Mouse (Mus musculus): Measurements from ENCODE around the gene Iqsec1. TPM values are rescaled to one million over a fixed set of nuclear protein-coding genes. Genes with fewer than 3 reads are reported as not detected.

Gene Iqsec1
- polyA plus RNA-seq, 1 experiment from 2014 or later, result 33.4 TPM

DNA sequence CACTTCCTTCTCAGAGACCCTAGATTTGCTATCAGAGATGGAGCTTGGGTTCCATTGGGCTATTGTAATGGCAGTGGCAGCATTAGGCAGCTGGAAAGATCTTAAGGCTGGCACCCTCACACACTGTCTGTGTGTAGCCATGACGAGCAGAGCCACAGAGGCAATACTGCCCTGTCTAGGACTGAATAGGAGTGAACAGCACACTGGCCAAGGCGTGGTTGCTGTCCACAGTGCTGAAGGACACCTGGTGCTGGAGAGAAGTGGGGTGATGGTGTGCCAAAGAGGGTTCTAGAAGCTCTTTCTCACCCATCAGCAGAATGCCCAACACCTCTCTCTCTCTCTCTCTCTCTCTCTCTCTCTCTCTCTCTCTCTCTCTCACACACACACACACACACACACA is 136.1 kb downstream of the Iqsec1 start:
- no peak overlapping the region for H3K9ac ChIP-seq (replicated peaks; ENCODE audit: low read depth, low read length)
- 29% methylated on average over 2 of the region's 2 CpGs for WGBS
- no peak overlapping the region for H3K4me3 ChIP-seq (ENCODE audit: low read depth, low read length)
- no peak overlapping the region for H3K27ac ChIP-seq (ENCODE audit: low read depth, low read length)
- no peak overlapping the region for H3K4me2 ChIP-seq (ENCODE audit: low read depth, low read length)
- H3K4me1 ChIP-seq (ENCODE audit: control insufficient read depth, insufficient read depth, low read length), result 0 out of 2 replicates have a peak, but pooled peaks cover 5% of the 10 kb centered on the region
- ATAC-seq (ENCODE audit: low read depth), result no peak
- no peaks in the 10 kb centered on the region for H3K27me3 ChIP-seq (ENCODE audit: control insufficient read depth, insufficient read depth, low read length)
- H3K9me3 ChIP-seq (ENCODE audit: control insufficient read depth, low read length), result no peaks in the 10 kb centered on the region
- H3K36me3 ChIP-seq (ENCODE audit: control insufficient read depth, insufficient read depth, low read length), result no peaks in the 10 kb centered on the region

GRCm38 (mm10) chr6:90848068-90848467 is 140.4 kb downstream of the Iqsec1 start:
- no peaks in the 10 kb centered on the region for H3K27me3 ChIP-seq (ENCODE audit: control insufficient read depth, insufficient read depth, low read length)
- H3K27ac ChIP-seq (ENCODE audit: low read depth, low read length), result no peak overlapping the region
- no peaks in the 10 kb centered on the region for H3K36me3 ChIP-seq (ENCODE audit: control insufficient read depth, insufficient read depth, low read length)
- 23% methylated on average over 1 of the region's 1 CpGs for WGBS
- H3K9ac ChIP-seq (replicated peaks; ENCODE audit: low read depth, low read length), result no peak overlapping the region
- H3K4me2 ChIP-seq (ENCODE audit: low read depth, low read length), result no peak overlapping the region
- ATAC-seq (ENCODE audit: low read depth), result no peak
- 0 out of 2 replicates have a peak, but pooled peaks cover 5% of the 10 kb centered on the region for H3K4me1 ChIP-seq (ENCODE audit: control insufficient read depth, insufficient read depth, low read length)
- no peaks in the 10 kb centered on the region for H3K9me3 ChIP-seq (ENCODE audit: control insufficient read depth, low read length)
- no peak overlapping the region for H3K4me3 ChIP-seq (ENCODE audit: low read depth, low read length)

DNA sequence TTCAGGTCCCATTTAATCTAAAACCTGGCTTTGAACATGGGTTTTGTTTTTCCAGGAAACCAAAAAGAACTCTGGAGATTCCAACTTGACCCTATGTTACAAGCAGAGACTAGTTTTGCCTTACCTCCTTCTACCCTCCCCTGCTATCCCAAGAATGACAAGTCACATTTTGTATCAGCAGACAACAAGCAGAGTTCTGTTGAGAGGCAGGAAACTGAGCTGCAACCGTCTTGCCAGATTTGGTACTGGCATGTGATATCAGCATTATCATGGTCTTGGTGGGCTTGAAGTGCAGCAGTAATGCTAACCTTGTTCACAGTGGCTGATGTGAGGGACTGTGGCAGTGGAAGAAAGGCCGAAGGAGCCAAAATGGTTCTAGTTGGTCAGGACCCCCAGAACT is 141.0 kb downstream of the Iqsec1 start:
- H3K4me1 ChIP-seq (ENCODE audit: control insufficient read depth, insufficient read depth, low read length), result 0 out of 2 replicates have a peak, but pooled peaks cover 5% of the 10 kb centered on the region
- H3K9me3 ChIP-seq (ENCODE audit: control insufficient read depth, low read length), result no peaks in the 10 kb centered on the region
- WGBS, result 93% methylated on average over 2 of the region's 2 CpGs
- H3K9ac ChIP-seq (replicated peaks; ENCODE audit: low read depth, low read length), result no peak overlapping the region
- H3K4me2 ChIP-seq (ENCODE audit: low read depth, low read length), result no peak overlapping the region
- no peaks in the 10 kb centered on the region for H3K36me3 ChIP-seq (ENCODE audit: control insufficient read depth, insufficient read depth, low read length)
- no peak for ATAC-seq (ENCODE audit: low read depth)
- H3K27ac ChIP-seq (ENCODE audit: low read depth, low read length), result no peak overlapping the region
- H3K27me3 ChIP-seq (ENCODE audit: control insufficient read depth, insufficient read depth, low read length), result no peaks in the 10 kb centered on the region
- no peak overlapping the region for H3K4me3 ChIP-seq (ENCODE audit: low read depth, low read length)

DNA sequence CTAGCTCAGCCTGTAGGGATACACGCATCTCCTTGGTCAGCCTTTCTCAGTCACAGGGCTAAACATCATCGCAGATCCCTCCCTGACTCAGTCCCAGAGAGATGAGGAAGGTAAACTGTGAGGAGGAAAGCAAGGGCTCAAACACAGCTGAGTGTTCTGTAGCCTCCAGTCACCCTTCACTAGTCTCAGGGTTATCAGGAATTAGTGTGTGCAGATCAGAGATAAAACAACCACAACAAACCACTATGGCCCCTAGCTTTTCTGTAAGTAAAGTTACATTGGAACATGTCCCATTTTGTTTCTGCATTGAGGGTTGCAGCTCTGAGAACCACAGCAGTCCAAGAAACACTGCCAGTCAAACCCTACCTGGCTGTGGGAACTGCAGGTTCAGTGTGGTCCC is 148.5 kb downstream of the Iqsec1 start:
- Histone ChIP-seq H3K4me2 (ENCODE audit: low read depth, low read length) (no peak overlapping the region), H3K27me3 (ENCODE audit: control insufficient read depth, insufficient read depth, low read length) (no peaks in the 10 kb centered on the region), H3K9me3 (ENCODE audit: control insufficient read depth, low read length) (no peaks in the 10 kb centered on the region), H3K9ac (replicated peaks; ENCODE audit: low read depth, low read length) (no peak overlapping the region), H3K27ac (ENCODE audit: low read depth, low read length) (no peak overlapping the region), H3K4me1 (ENCODE audit: control insufficient read depth, insufficient read depth, low read length) (no peaks in the 10 kb centered on the region), H3K4me3 (ENCODE audit: low read depth, low read length) (no peak overlapping the region), H3K36me3 (ENCODE audit: control insufficient read depth, insufficient read depth, low read length) (no peaks in the 10 kb centered on the region)
- 97% methylated on average over 2 of the region's 2 CpGs for WGBS
- ATAC-seq (ENCODE audit: low read depth), result no peak

DNA sequence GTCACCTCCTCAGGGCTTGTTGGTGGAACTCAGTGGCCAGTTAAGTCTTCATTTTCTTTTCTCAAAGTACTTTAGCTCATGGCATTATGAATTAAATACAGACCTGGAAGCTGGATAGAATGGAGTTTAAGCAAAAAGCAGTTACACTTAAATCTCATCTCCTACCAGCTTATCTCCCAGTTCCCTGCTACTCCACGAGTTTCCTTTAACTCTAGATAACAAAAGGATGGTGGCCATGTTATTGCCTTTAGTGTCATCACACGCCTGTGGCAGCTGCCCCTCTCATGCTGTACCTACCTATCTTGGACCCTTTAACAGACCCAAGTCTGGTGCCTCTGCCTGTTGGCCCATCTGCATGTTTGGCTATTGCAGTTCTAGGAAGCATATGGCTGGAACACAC is 151.7 kb downstream of the Iqsec1 start:
- Histone ChIP-seq H3K4me2 (ENCODE audit: low read depth, low read length) (no peak overlapping the region), H3K4me1 (ENCODE audit: control insufficient read depth, insufficient read depth, low read length) (no peaks in the 10 kb centered on the region), H3K27ac (ENCODE audit: low read depth, low read length) (no peak overlapping the region), H3K9ac (replicated peaks; ENCODE audit: low read depth, low read length) (no peak overlapping the region), H3K36me3 (ENCODE audit: control insufficient read depth, insufficient read depth, low read length) (no peaks in the 10 kb centered on the region), H3K4me3 (ENCODE audit: low read depth, low read length) (no peak overlapping the region), H3K9me3 (ENCODE audit: control insufficient read depth, low read length) (no peaks in the 10 kb centered on the region), H3K27me3 (ENCODE audit: control insufficient read depth, insufficient read depth, low read length) (no peaks in the 10 kb centered on the region)
- WGBS, result 49% methylated on average over 2 of the region's 2 CpGs
- ATAC-seq (ENCODE audit: low read depth), result no peak

- no peaks in the 10 kb centered on the region for H3K27me3 ChIP-seq (ENCODE audit: control insufficient read depth, insufficient read depth, low read length)
- no peaks in the 10 kb centered on the region for H3K4me1 ChIP-seq (ENCODE audit: control insufficient read depth, insufficient read depth, low read length)
- H3K27ac ChIP-seq (ENCODE audit: low read depth, low read length), result no peak overlapping the region
- no peaks in the 10 kb centered on the region for H3K9me3 ChIP-seq (ENCODE audit: control insufficient read depth, low read length)
- no peaks in the 10 kb centered on the region for H3K36me3 ChIP-seq (ENCODE audit: control insufficient read depth, insufficient read depth, low read length)
- no peak overlapping the region for H3K9ac ChIP-seq (replicated peaks; ENCODE audit: low read depth, low read length)
- 90% methylated on average over 6 of the region's 6 CpGs for WGBS
- H3K4me2 ChIP-seq (ENCODE audit: low read depth, low read length), result no peak overlapping the region
- no peak for ATAC-seq (ENCODE audit: low read depth)
- no peak overlapping the region for H3K4me3 ChIP-seq (ENCODE audit: low read depth, low read length)
Observed at GRCm38 (mm10) chr6:90829536-90829935, 158.9 kb downstream of the Iqsec1 start.

DNA sequence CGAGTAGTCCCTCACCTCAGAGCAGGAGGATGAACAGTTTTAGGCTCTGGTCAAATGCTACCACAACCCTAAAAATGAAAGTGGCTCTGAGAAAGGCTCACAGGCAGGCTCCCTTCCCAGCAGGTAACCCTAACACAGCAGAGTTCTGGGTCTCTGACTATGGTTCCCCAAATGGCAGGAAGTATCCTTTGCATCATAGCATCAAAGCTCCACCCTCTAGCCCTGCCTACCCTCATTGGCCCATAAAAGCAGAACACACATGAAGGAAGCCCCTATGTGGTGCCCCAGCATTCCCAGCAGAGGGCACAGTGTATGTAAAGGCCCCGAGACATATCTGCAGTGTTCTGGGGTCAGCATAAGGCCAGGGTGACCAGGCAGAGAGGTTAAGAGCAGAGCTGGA is 163.4 kb downstream of the Iqsec1 start:
- Histone ChIP-seq H3K9ac (replicated peaks; ENCODE audit: low read depth, low read length) (no peak overlapping the region), H3K27ac (ENCODE audit: low read depth, low read length) (no peak overlapping the region), H3K4me2 (ENCODE audit: low read depth, low read length) (no peak overlapping the region), H3K4me3 (ENCODE audit: low read depth, low read length) (no peak overlapping the region), H3K4me1 (ENCODE audit: control insufficient read depth, insufficient read depth, low read length) (no peaks in the 10 kb centered on the region; the same call in 1 of the 2 replicates), H3K27me3 (ENCODE audit: control insufficient read depth, insufficient read depth, low read length) (no peaks in the 10 kb centered on the region), H3K36me3 (ENCODE audit: control insufficient read depth, insufficient read depth, low read length) (no peaks in the 10 kb centered on the region), H3K9me3 (ENCODE audit: control insufficient read depth, low read length) (no peaks in the 10 kb centered on the region)
- 75% methylated on average over 2 of the region's 2 CpGs for WGBS
- no peak for ATAC-seq (ENCODE audit: low read depth)

GRCm38 (mm10) chr6:90823322-90823721 is 165.2 kb downstream of the Iqsec1 start:
- H3K9me3 ChIP-seq (ENCODE audit: control insufficient read depth, low read length), result no peaks in the 10 kb centered on the region
- no peak overlapping the region for H3K9ac ChIP-seq (replicated peaks; ENCODE audit: low read depth, low read length)
- no peak overlapping the region for H3K4me3 ChIP-seq (ENCODE audit: low read depth, low read length)
- 6% methylated on average over 4 of the region's 4 CpGs for WGBS
- peak; percentile 36; the same call in 1 of the 2 replicates for ATAC-seq (ENCODE audit: low read depth)
- H3K27ac ChIP-seq (ENCODE audit: low read depth, low read length), result peak overlapping the region; percentile 2; the same call in 1 of the 2 replicates
- no peaks in the 10 kb centered on the region for H3K27me3 ChIP-seq (ENCODE audit: control insufficient read depth, insufficient read depth, low read length)
- H3K4me1 ChIP-seq (ENCODE audit: control insufficient read depth, insufficient read depth, low read length), result no peaks in the 10 kb centered on the region; the same call in 1 of the 2 replicates
- no peak overlapping the region for H3K4me2 ChIP-seq (ENCODE audit: low read depth, low read length)
- no peaks in the 10 kb centered on the region for H3K36me3 ChIP-seq (ENCODE audit: control insufficient read depth, insufficient read depth, low read length)

DNA sequence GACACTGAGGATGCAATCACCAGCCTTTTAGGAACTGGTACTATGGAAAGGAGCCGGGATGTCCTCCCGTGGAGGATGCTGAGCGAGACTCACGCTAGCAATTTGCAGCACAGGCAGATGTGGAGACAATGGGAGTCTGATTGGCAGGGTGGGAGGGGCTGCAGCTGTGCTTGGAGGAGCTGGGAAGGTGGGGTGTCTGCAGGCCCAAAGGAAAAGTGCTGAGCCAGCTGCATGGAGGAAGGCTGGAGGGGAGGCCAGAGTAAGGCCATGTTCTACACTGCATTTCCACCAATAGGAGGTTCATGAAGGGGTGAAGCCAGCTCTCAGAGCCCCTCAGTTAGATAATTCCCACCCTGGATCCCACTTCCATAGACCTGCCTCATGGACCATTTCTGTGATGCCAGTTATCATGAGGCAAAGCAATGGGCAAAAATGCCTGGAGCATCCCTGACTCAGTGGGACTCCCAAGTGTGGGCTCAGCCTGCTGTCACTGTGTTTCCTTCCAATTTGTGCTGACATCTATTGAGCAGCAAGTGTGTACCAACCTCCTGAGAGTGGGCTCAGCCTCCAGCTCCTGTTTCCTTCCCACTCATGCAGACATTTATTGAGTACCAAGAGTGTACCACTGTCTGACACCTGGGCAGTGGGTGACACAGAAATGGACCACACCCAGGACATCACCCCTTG is 166.4 kb downstream of the Iqsec1 start:
- no peak overlapping the region for H3K9ac ChIP-seq (replicated peaks; ENCODE audit: low read depth, low read length)
- H3K4me3 ChIP-seq (ENCODE audit: low read depth, low read length), result no peak overlapping the region
- H3K27ac ChIP-seq (ENCODE audit: low read depth, low read length), result no peak overlapping the region
- no peaks in the 10 kb centered on the region for H3K9me3 ChIP-seq (ENCODE audit: control insufficient read depth, low read length)
- WGBS, result 27% methylated on average over 4 of the region's 4 CpGs
- no peak overlapping the region for H3K4me2 ChIP-seq (ENCODE audit: low read depth, low read length)
- H3K4me1 ChIP-seq (ENCODE audit: control insufficient read depth, insufficient read depth, low read length), result no peaks in the 10 kb centered on the region; the same call in 1 of the 2 replicates
- no peaks in the 10 kb centered on the region for H3K27me3 ChIP-seq (ENCODE audit: control insufficient read depth, insufficient read depth, low read length)
- H3K36me3 ChIP-seq (ENCODE audit: control insufficient read depth, insufficient read depth, low read length), result no peaks in the 10 kb centered on the region
- no peak for ATAC-seq (ENCODE audit: low read depth)
